Mouse (Mus musculus): ENCODE data around the gene Crispld2.

GRCm38 (mm10) chr8:119972558-119972957 lies 19.7 kb upstream of the Crispld2 start:
- TF ChIP-seq CTCF (conservative IDR thresholded peaks at IDR 0.05; ENCODE audit: low read length) (no peak), NANOG (IDR thresholded peaks at IDR 0.05; ENCODE audit: borderline replicate concordance, low read length) (no peak), POU5F1 (IDR thresholded peaks at IDR 0.05; ENCODE audit: borderline replicate concordance, low read length) (no peak)
